Mouse (Mus musculus): ENCODE results near the gene AC109138.7.

The AC109138.7 gene

GRCm38 (mm10) chr19:4216041-4216685, 2.0 kb downstream of the AC109138.7 start:
- CTCF ChIA-PET, result interaction anchor here (1.5 to 1.7 kb wide), 2 partner anchors 14 to 117 kb away, joined by 8 to 19 read pairs; partner anchors contain the start of gene Pitpnm1

GRCm38 (mm10) chr19:4217140-4217539, 3.0 kb downstream of the AC109138.7 start:
- CTCF ChIA-PET, result interaction anchor here (0.6 to 2.3 kb wide), 7 partner anchors 10 to 118 kb away, joined by 3 to 19 read pairs (median 4); partner anchors contain the start of gene Pitpnm1

DNA sequence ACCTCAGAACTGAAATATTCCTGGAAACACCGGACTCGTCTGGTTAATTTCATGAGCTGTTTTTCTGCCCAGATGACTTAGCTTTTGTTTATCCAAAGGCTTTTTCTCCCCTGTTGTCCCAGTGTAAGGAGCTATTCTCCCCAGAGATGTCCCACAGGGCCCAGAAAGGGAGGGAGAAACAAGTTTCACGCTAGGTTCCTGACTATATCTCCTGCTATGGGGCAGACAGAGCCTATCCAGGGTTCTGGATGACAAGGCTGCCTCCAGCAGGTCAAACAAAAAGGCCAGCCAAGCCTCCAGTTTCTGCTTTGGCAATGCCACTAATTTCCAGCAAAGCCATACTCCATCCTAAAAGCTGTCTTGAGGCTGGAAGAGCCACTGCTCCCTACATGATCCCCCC, 3.7 kb downstream of the AC109138.7 start:
- CTCF ChIA-PET, result interaction anchor here (0.6 to 2.3 kb wide), 6 partner anchors 9 to 643 kb away, joined by 3 to 14 read pairs (median 4); no protein-coding TSS in a partner anchor

DNA sequence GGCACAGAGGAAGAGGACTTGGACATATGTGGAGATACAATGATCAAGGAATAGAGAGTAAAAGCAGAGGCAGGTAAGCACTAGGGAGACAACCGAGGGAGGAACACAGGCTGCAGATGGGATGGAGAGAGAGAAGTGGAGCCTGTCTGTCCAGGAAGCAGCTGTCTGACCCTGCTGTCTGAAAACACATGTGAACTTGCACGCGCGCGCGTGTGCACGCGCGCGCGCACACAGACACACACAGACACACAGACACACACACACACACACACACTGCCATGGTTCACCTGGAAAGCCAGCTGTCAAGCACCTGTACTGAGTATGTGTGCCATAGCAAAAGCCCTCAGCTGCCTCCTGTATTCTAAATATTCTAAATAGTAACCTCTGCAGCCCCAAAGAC, 4.1 kb downstream of the AC109138.7 start:
- CTCF ChIA-PET, result interaction anchor here (0.5 to 2.3 kb wide), 5 partner anchors 10 to 643 kb away, joined by 3 to 14 read pairs (median 3); no protein-coding TSS in a partner anchor

DNA sequence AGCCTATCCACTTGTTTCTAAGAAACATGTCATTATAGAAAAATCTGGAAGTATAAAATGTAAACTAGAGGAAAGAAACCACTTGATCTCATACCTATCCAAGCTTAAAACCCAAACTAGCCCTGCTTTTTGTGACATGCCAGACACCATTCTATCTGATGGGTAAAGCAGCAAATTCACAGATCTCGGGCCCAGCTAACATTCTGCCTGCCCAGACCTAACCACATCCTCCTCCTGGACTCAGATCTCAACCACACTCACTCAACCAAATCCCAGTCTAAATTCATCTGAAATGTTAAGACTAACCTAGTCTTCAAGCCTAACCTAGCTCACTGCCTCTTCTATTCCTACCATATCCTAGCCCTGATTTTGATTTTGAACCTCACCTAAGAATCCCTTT, 4.6 kb downstream of the AC109138.7 start:
- CTCF ChIA-PET, result interaction anchor here (0.5 to 2.3 kb wide), 5 partner anchors 10 to 149 kb away, joined by 3 to 14 read pairs (median 3); no protein-coding TSS in a partner anchor

GRCm38 (mm10) chr19:4219943-4220342, 5.8 kb downstream of the AC109138.7 start:
- CTCF ChIA-PET, result interaction anchor here (0.6 to 0.7 kb wide), 2 partner anchors 141 to 1284 kb away, joined by 5 to 9 read pairs; no protein-coding TSS in a partner anchor

- CTCF ChIA-PET, result interaction anchor here (0.6 kb wide), 1 partner anchor 141 kb away, joined by 5 read pairs; no protein-coding TSS in a partner anchor
Observed at GRCm38 (mm10) chr19:4220416-4220815, 6.3 kb downstream of the AC109138.7 start.

GRCm38 (mm10) chr19:4220957-4221743, 7.0 kb downstream of the AC109138.7 start:
- CTCF ChIA-PET, result no interaction called here

DNA sequence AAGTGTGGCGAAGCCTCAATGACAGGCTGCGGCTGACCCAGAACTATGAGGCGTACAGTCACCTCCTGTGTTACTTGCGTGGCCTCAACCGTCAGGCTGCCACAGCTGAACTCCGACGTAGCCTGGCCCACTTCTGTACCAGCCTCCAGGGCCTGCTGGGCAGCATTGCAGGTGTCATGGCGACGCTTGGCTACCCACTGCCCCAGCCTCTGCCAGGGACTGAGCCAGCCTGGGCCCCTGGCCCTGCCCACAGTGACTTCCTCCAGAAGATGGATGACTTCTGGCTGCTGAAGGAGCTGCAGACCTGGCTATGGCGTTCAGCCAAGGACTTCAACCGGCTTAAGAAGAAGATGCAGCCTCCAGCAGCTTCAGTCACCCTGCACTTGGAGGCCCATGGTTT, 8.0 kb downstream of the AC109138.7 start:
- CTCF ChIA-PET, result no interaction called here

DNA sequence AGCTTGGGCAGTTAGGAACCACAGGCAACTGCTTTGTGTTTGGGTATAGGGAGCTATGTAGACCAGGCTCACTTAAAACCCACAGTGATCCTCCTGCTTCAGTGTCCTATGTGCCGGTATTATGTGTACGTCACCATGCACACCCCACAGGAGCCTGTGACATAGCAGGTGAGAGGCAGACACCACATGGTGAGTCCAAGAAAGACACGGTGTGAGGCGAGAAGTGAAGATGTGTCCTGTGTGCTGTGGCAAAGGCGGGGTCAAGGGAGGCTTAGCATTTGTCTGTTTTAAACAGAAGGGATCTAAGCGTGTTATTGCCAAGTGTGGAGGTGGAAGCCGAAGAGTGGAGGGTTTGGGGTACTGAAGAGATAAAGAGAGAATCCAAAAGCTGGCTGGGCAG, 12.6 kb downstream of the AC109138.7 start:
- CTCF ChIA-PET, result interaction anchor here (0.6 to 2.3 kb wide), 4 partner anchors 9 to 503 kb away, joined by 3 to 14 read pairs (median 8); no protein-coding TSS in a partner anchor

DNA sequence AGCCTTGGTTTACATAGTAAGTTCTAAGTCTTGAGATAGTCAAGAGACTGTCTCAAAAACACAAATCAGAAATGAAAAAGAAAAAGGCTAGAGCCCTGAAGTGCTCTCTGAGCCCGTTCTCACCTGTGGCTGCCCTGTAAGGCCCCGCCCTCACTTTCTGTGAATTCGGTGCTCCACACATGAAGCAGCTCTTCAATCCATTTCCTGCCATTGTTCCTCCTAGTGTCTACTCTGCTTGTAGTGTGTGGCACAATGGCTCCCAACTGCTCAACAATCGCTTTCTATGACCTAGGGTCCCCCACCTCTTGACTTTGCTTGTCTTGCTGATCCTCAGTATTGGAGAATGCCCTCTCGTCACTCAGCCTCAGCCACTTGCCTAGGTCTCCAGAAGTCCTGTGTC, 13.3 kb downstream of the AC109138.7 start:
- CTCF ChIA-PET, result interaction anchor here (1.2 to 2.3 kb wide), 4 partner anchors 10 to 23 kb away, joined by 4 to 14 read pairs (median 8); partner anchors contain the start of genes AC109138.7 and Clcf1

DNA sequence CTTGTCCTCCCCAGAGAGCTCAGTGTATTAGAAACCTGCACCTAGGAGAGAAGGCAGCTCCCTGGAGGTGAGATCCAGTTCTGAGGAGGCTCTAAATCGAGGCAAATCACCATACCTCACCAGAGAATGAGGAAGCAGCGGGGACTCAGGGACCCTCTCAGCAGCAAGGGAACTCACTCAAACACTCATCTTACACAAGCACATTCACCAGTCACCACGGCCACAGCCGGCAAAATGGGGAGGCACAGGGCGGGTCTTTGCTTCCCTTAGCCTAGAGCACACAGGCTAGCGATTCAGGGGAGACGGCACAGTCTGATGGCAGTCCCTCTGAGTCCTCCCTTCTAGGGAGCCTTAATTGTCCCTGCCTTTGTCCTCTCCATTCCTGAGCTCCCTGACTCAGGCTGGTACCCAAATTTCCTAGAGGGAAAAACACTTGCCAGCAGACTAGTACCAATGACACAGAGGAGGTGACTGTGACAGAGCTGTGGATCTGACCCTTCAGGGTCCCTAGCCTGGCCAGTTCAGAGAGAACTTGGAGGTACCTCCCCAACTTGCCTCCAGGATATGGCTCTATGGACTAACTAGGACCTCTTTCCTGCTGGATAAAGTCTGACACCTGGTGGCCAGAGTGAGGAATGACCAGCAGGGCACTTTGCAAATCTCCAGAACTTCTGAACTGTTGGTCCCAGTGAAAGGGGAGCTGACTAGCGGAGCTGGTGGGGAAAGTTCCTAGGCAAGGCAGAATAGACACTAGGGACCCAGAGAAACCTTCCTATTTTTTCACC, 13.9 kb downstream of the AC109138.7 start:
- CTCF ChIA-PET, result interaction anchor here (0.5 to 2.8 kb wide), 10 partner anchors 9 to 216 kb away, joined by 3 to 14 read pairs (median 6); partner anchors contain the start of genes AC109138.7, Clcf1 and Rad9a

GRCm38 (mm10) chr19:4228891-4229290, 14.7 kb downstream of the AC109138.7 start:
- CTCF ChIA-PET, result interaction anchor here (0.5 to 2.8 kb wide), 12 partner anchors 8 to 217 kb away, joined by 3 to 14 read pairs (median 4); partner anchors contain the start of genes AC109138.7, Clcf1 and Rad9a

- CTCF ChIA-PET, result interaction anchor here (0.6 to 2.8 kb wide), 9 partner anchors 12 to 131 kb away, joined by 3 to 19 read pairs (median 6); partner anchors contain the start of gene Rad9a
Observed at GRCm38 (mm10) chr19:4229451-4230076, 15.4 kb downstream of the AC109138.7 start.

GRCm38 (mm10) chr19:4230415-4230814, 16.3 kb downstream of the AC109138.7 start:
- CTCF ChIA-PET, result interaction anchor here (1.3 to 2.8 kb wide), 2 partner anchors 14 to 29 kb away, joined by 12 to 19 read pairs; partner anchors contain the start of gene Rad9a

DNA sequence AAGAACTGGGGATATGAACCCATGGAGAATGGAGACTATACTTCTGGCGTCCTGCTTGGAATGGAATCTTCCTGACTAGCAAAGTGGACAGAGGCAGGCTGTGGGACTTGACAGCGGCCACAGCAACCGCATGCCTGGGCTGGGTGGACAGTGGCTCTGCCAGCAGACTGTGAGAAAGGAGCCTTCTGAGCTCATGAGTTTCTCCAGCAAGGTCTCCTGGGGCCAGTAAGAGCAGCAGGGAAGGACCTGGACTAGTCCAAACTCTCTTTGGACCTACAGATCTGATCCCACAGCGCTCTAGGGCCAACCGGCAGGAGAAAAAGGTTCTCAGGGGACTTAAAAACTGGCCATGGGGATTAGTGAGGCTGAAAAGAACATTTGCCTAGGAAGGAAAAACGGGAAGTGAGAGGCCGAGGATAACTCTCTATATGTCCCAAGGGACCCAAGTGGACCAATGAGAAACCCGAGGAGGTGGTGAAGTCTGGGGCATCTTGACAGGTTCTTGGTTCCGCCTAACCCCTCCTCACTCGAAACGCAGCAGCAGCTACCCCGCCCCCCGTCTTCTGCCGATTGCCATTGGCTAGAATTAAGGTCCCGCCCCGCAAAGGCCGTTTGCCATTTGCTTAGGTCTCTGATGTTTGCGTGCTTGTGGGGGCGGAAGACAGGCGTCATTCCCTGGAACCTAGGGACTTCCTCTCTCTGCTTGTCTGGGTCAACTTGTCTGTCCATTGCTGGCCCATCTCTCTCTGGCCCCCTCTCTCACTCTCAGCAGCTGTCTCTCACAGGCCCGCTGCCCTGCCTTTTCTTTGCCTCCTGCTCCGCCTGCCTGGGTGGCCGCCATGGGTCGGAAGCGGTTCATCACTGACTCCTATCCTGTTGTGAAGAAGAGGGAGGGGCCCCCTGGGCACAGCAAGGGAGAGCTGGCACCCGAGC, 17.4 kb downstream of the AC109138.7 start, which contains the start of gene Pold4:
TSS of gene Pold4 (plus strand) at position 647 of the 933 bp plus-strand sequence.
- CTCF ChIA-PET, result interaction anchor here (0.6 to 2.8 kb wide), 6 partner anchors 11 to 372 kb away, joined by 3 to 27 read pairs (median 4); partner anchors contain the start of gene Rad9a

DNA sequence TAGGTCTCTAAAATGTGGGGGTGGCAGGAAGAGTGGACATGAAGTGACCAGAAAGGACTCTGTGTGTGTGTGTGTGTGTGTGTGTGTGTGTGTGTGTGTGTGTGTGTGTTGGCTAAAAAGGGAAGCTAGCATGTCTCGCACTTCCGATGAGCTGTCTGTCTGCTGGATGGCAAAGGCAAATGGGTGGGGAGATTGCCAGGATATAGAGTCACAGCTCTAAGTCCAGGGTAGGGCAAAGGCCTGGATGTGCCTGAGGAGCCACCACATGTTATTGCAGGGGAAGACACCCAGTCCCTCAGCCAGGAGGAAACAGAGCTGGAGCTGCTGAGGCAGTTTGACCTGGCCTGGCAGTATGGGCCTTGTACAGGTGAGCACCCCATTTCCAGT, 18.0 kb downstream of the AC109138.7 start:
- CTCF ChIA-PET, result interaction anchor here (0.6 to 1.3 kb wide), 7 partner anchors 11 to 371 kb away, joined by 3 to 5 read pairs (median 3); no protein-coding TSS in a partner anchor

DNA sequence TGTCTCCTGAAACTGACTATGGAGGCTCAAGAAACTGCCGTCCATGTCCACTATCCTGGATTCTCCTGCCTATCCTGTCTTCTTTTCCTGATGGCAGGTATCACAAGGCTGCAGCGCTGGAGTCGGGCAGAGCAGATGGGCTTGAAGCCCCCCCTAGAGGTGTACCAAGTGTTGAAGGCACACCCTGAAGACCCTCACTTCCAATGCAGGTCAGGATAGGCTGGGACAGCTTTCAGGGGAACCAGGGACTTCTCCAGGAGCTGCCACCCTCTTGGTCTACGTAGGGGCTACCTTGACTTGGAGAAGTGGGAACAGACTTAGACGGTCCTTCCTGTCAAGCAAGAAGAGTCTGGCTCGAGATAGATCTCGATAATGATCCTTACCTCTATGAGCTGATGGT, 18.5 kb downstream of the AC109138.7 start:
- CTCF ChIA-PET, result interaction anchor here (0.5 to 1.3 kb wide), 4 partner anchors 25 to 181 kb away, joined by 3 to 5 read pairs (median 3); no protein-coding TSS in a partner anchor

DNA sequence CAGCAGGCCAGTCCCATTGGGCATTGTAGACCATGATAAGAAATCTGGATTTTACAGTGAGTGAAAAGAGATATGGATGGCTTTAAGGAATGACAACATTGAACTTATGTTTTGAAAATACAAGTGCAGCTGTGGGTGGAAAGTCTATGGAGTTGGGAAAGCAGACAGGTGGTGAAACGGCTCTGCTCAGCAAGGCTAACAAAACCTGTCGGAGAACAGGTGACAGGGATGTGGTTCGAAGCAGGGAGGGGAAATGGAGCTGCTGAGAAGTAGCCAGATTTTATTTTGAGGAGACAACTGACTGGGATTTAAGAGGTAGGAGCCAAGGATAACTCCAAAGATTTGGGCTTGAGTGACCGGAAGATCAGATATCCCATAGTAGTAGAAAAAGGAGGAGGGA, 20.4 kb downstream of the AC109138.7 start:
- CTCF ChIA-PET, result interaction anchor here (0.6 kb wide), 1 partner anchor 687 kb away, joined by 5 read pairs; no protein-coding TSS in a partner anchor
